Mouse (Mus musculus): ENCODE results near the gene Xxylt1. TPM values are rescaled to one million over a fixed set of nuclear protein-coding genes. Genes with fewer than 3 reads are reported as not detected.

Xxylt1 gene
- total RNA-seq, 2 experiments from 2014 or later: 17.2 to 19.6 TPM

DNA sequence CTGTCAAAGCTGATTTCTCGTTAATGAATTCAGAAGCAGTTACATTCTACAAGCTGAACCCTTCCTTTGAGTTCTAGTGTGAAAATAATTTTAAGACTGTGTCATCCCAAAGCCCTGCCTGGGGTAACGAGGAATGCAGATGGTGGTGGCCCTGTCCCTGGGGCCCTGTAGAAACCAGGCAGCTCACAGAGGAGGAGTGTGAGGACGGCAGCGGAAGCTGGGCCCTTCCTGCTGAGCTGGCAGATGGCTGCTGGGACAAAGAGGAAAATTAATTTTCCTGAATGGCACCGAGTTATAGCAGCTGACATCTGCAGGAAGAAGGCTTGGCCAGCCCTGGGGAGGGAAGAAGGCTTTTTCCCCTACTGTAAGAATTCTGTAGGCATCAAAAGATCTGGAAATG is 88.7 kb downstream of the Xxylt1 start:
- DNase-seq (ENCODE audit: low spot score in 2 of 2): no peak

GRCm38 (mm10) chr16:30990661-30991060 is 90.6 kb downstream of the Xxylt1 start:
- DNase-seq (ENCODE audit: low spot score in 2 of 2): no peak

- no peak for DNase-seq (ENCODE audit: low spot score in 2 of 2)
These were observed 93.0 kb downstream of the Xxylt1 start for GRCm38 (mm10) chr16:30988225-30988624.

DNA sequence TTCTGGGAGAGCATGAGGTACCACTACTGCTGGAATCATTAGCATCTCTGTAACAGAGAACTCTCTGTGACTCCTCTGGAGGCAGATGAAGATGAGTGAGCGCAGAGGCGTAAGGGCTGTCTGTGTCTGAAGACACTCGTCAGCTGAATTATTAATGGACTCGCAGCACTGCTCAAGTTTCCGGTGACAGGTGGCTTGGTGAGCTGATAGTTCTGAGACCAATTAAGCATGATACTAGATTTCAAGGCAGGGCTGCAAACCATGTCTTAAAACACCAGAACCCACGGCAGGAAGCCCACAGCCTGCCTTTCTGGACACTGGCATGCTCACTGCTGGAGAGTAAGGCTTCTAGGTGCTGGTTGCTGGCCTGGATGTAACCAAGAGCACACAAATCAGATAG is 93.5 kb downstream of the Xxylt1 start:
- no peak for DNase-seq (ENCODE audit: low spot score in 2 of 2)

- DNase-seq (ENCODE audit: low spot score in 2 of 2): peak in 1 of 2 experiments; percentile 44
These were observed 96.2 kb downstream of the Xxylt1 start for GRCm38 (mm10) chr16:30984826-30985545.

- DNase-seq (ENCODE audit: low spot score in 2 of 2): no peak
These were observed 97.1 kb downstream of the Xxylt1 start for GRCm38 (mm10) chr16:30984101-30984500.

GRCm38 (mm10) chr16:30983699-30984098 is 97.5 kb downstream of the Xxylt1 start:
- no peak for DNase-seq (ENCODE audit: low spot score in 2 of 2)

GRCm38 (mm10) chr16:30983281-30983680 is 98.0 kb downstream of the Xxylt1 start:
- DNase-seq (ENCODE audit: low spot score in 2 of 2): no peak

- peak in 1 of 2 experiments; percentile 35 for DNase-seq (ENCODE audit: low spot score in 2 of 2)
These were observed 99.9 kb downstream of the Xxylt1 start for GRCm38 (mm10) chr16:30981345-30981744.

DNA sequence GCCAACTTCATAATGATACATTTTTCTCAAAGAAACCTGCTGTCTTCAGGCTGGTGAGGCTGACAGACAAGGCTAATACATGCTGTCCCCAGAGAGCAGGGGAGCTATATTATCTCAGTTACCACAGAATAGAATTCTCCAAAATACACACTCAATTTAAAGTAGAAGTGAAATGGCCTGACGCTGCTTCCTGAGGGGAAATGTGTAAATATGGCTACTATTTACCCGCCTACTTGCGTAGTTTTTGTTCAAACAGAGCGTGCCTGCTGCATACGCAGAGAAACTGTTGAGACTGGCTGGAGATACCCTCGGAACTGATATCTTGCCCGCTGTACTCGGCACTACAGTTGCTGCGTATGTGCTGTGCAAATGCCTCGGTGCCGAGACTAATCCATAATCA is 101.3 kb downstream of the Xxylt1 start:
- DNase-seq (ENCODE audit: low spot score in 2 of 2): no peak

DNA sequence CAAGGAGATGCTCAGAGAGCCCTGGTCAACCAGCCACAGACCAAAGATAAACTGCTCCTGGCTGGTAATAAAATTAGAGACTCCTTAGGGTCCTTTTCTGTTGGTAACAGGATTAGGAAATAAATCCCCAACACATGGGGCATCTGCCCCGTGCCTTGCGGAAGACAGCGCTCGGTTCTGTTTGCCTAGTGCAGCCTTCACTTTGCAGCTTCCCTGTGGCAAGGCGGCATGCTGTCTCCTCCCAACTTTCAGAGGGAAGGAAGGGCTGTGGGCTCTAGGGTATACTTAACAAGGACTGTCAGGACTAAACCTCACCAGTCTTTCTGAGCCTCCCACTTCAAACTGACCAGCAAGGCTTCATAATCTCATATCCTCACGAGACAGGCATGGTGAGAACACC is 103.5 kb downstream of the Xxylt1 start:
- no peak for DNase-seq (ENCODE audit: low spot score in 2 of 2)

- peak; percentile 86 to 97 for DNase-seq (ENCODE audit: low spot score in 2 of 2)
These were observed 104.0 kb downstream of the Xxylt1 start for GRCm38 (mm10) chr16:30977186-30977585.

DNA sequence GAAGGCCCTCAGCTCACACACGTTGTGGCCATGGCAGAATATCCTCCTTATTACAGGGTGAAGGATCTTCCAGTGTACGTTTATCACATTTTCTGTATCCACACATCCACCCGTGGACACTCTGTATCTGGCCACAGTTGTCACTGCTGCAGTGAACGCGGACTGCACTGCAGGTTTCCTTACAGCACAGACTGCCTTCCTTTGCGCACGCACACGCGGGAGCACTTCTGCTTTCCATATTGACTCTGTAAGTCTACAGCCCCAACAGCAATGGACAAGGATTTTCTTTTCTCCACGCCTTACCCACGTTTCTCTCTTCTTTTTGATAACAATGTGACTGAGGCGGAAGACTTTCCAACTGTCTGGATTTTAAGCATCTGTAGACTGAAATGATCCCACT is 106.7 kb downstream of the Xxylt1 start:
- DNase-seq (ENCODE audit: low spot score in 2 of 2): no peak

DNA sequence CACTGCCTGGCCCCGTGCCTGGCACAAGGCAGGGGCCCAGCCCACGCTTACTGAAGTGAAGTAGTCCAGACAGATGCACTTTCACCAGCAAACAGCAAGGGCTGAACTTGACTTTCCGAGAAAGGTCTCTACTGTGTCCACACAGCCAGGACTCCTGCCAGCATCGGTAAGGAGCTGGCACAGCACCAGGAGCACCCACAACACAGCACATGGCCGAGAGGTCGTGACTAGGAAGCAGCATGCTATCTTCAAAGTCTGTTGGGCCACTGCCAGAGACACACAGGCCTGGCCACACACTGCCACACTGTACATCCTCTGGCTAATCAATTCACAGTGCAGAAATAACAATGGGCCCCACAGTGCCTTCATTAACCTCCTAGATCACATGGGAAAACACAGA is 107.8 kb downstream of the Xxylt1 start:
- no peak for DNase-seq (ENCODE audit: low spot score in 2 of 2)

DNA sequence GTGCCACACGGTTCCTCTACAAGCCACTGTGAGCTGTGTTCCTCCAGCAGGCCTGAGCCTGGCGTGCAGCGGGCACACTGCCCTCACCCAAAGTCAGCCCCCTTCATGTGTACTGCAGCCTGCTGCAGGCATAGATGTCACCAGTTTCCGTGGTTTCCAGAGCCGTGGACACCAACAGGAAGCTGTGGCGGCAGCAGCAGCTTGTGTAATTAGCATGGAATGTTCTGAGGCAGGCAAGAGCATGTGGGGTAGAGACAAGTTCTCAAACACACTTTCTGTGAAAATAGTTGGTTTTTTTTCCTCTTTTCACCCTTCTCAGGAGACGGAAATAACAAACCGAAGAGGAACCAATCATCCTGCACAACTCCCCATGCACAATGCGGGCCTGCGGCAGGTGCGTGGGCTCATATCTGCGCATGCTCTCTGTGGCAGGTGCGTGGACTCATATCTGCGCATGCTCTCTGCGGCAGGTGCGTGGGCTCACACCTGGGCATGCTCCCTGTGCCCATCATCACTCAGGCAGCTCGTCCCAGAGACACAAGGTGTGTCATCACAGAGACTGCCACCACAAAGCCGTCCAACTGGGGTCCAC is 109.2 kb downstream of the Xxylt1 start:
- peak in 1 of 2 experiments; percentile 49 for DNase-seq (ENCODE audit: low spot score in 2 of 2)

GRCm38 (mm10) chr16:30969266-30970064 is 111.8 kb downstream of the Xxylt1 start:
- no peak for DNase-seq (ENCODE audit: low spot score in 2 of 2)

GRCm38 (mm10) chr16:30968402-30969151 is 112.7 kb downstream of the Xxylt1 start:
- no peak for DNase-seq (ENCODE audit: low spot score in 2 of 2)

GRCm38 (mm10) chr16:30966684-30967083 is 114.5 kb downstream of the Xxylt1 start:
- no peak for DNase-seq (ENCODE audit: low spot score in 2 of 2)

DNA sequence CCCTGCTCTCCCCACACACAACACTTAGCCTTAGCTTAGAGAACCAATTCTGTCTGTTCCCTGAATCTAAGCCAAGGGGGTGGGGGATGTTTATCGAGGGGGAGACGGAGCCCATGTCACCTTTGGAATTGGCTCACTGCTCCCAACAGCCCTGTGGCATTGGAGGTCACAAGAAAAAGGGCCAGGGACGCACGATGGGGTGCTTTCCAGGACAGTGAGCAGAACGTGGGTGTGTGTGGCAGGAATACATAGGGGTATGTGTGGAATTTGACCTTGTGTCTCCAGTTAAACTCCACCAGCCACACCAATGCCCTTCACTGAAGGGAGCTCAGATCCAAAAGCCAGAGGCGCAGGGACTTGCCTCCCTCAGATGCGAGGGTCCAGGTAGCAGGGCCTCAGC is 116.3 kb downstream of the Xxylt1 start:
- DNase-seq (ENCODE audit: low spot score in 2 of 2): no peak

GRCm38 (mm10) chr16:30964411-30964810 is 116.8 kb downstream of the Xxylt1 start:
- no peak for DNase-seq (ENCODE audit: low spot score in 2 of 2)

DNA sequence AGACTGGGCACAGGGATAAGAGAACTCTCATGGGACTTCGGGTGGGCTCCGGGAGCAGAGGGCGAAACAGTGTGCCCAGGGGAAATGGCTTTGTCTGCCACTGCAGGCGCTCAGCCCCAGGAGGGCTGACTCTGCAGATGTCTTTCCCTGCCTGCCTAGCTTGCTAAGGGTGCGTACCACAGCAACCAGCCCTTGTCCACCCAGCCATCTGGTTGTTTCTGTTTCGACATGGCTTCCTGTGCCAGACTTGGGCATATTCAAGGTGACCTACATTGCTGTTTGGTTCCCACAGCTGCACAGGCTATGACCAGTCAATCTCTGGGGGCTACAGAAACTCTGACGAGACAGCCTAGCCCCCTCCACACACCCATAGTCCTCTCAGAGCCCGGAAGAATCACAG is 118.7 kb downstream of the Xxylt1 start:
- DNase-seq (ENCODE audit: low spot score in 2 of 2): no peak
